In genomic region chr8:11009431-11010071, GRCm38 (mm10) we compare ENCODE assay signal across 8 mouse cellular contexts. TPM values are rescaled to one million over a fixed set of nuclear protein-coding genes. Genes with fewer than 3 reads are reported as not detected.
DNase-seq lines count a peak whose midpoint lies in the region; ATAC-seq and TF ChIP-seq lines count a peak whose summit lies in the region.

No protein-coding gene starts in this region.

- H3K36me3 ChIP-seq in E14TG2a.4 (ENCODE audit: insufficient read depth, low read length), result peaks cover 12% of the 10 kb centered on the region; the same call in 1 of the 2 replicates
- H3K36me3 ChIP-seq in forebrain, embryonic 11.5 days (ENCODE audit: control insufficient read depth, insufficient read depth, low read length), result no peaks in the 10 kb centered on the region
- H3K36me3 ChIP-seq in lung, embryonic 16.5 days (ENCODE audit: control insufficient read depth, insufficient read depth, low read length), result no peaks in the 10 kb centered on the region

- peaks cover 33% of the 10 kb centered on the region for H3K27me3 ChIP-seq in E14TG2a.4 (ENCODE audit: insufficient read depth, low read length)
- no peaks in the 10 kb centered on the region; the same call in 1 of the 2 replicates for H3K27me3 ChIP-seq in forebrain, embryonic 11.5 days (ENCODE audit: control insufficient read depth, insufficient read depth, low read length)
- peaks cover 2% of the 10 kb centered on the region; the same call in 1 of the 2 replicates for H3K27me3 ChIP-seq in lung, embryonic 16.5 days (ENCODE audit: control insufficient read depth, insufficient read depth, low read depth, low read length)

- H3K4me1 ChIP-seq in E14TG2a.4 (replicated peaks; ENCODE audit: low read depth, low read length), result peaks cover 50% of the 10 kb centered on the region
- peaks cover 23% of the 10 kb centered on the region for H3K4me1 ChIP-seq in forebrain, embryonic 11.5 days (replicated peaks; ENCODE audit: control insufficient read depth, insufficient read depth, low read length)
- H3K4me1 ChIP-seq in lung, embryonic 16.5 days (replicated peaks; ENCODE audit: control insufficient read depth, insufficient read depth, low read length), result peaks cover 32% of the 10 kb centered on the region

- H3K4me3 ChIP-seq in E14TG2a.4 (replicated peaks; ENCODE audit: low read length), result peak overlapping the region; percentile 90
- peak overlapping the region; percentile 78 for H3K4me3 ChIP-seq in forebrain, embryonic 11.5 days (ENCODE audit: low read depth, low read length)
- peak overlapping the region; percentile 91 for H3K4me3 ChIP-seq in layer of hippocampus, adult 2 months
- peak overlapping the region; percentile 79 for H3K4me3 ChIP-seq in lung, embryonic 16.5 days (ENCODE audit: low read length)

- H3K9me3 ChIP-seq in E14TG2a.4 (ENCODE audit: low read length), result no peaks in the 10 kb centered on the region
- H3K9me3 ChIP-seq in forebrain, embryonic 11.5 days (ENCODE audit: control insufficient read depth, low read length), result no peaks in the 10 kb centered on the region
- no peaks in the 10 kb centered on the region for H3K9me3 ChIP-seq in lung, embryonic 16.5 days (ENCODE audit: control insufficient read depth, low read length)

- peak; percentile 55 for ATAC-seq in forebrain, embryonic 11.5 days (replicated peaks; ENCODE audit: low FRiP score)
- peak; percentile 74 for ATAC-seq in lung, embryonic 16.5 days (ENCODE audit: low read depth)

- intact Hi-C loops in heart, postnatal 14 days (cut with DNase I), result loop anchor here (5.0 kb wide), 6 partner anchors 62 to 572 kb away; no protein-coding TSS in a partner anchor

- H3K4me2 ChIP-seq in forebrain, embryonic 11.5 days (ENCODE audit: low read depth, low read length, severe bottlenecking), result peak overlapping the region; percentile 66
- peak overlapping the region; percentile 88 for H3K4me2 ChIP-seq in lung, embryonic 16.5 days (ENCODE audit: low read depth, low read length)

- peak; percentile 94 for DNase-seq in brain, embryonic 14.5 days (ENCODE audit: low read depth)
- DNase-seq in forebrain, embryonic 11.5 days (ENCODE audit: low spot score), result peak; percentile 89
- DNase-seq in heart, postnatal 14 days, result peak; percentile 70 to 77
- peak; percentile 73 to 88 for DNase-seq in layer of hippocampus, adult 2 months (ENCODE audit: low spot score in 2 of 2)
- DNase-seq in ovary, postnatal 10 days (ENCODE audit: low spot score), result peak; percentile 35
- DNase-seq in thymus, postnatal 0 days (ENCODE audit: low spot score), result peak; percentile 73

- under 1% methylated on average over 61 of the region's 62 CpGs for WGBS in forebrain, embryonic 11.5 days
- 1% methylated on average over 51 of the region's 62 CpGs for WGBS in lung, embryonic 16.5 days

- TF ChIP-seq CTCF in E14TG2a.4 (conservative IDR thresholded peaks at IDR 0.05; ENCODE audit: low read length), result no peak
- no peak for TF ChIP-seq CTCF in brain, embryonic 14.5 days (IDR thresholded peaks at IDR 0.05; ENCODE audit: borderline replicate concordance, extremely low read depth, insufficient read depth, insufficient read length)
- TF ChIP-seq CTCF in layer of hippocampus, adult 2 months (conservative IDR thresholded peaks at IDR 0.05), result no peak

- peak overlapping the region; percentile 95 for H3K27ac ChIP-seq in forebrain, embryonic 11.5 days (ENCODE audit: low read depth, low read length)
- H3K27ac ChIP-seq in layer of hippocampus, adult 2 months, result peak overlapping the region; percentile 98
- peak overlapping the region; percentile 98 for H3K27ac ChIP-seq in lung, embryonic 16.5 days (ENCODE audit: low read length)

- H3K9ac ChIP-seq in forebrain, embryonic 11.5 days (ENCODE audit: low read length), result peak overlapping the region; percentile 86
- H3K9ac ChIP-seq in lung, embryonic 16.5 days (ENCODE audit: low read length), result peak overlapping the region; percentile 92

- no peak for TF ChIP-seq POLR2A in brain, embryonic 14.5 days (IDR thresholded peaks at IDR 0.05; ENCODE audit: borderline replicate concordance, extremely low read depth, insufficient read depth, insufficient read length, poor library complexity, severe bottlenecking)

RNA-seq across cellular contexts. Expression of gene Irs2, which starts 1.3 kb away (rescaled TPM):
- polyA plus RNA-seq in brain, embryonic 14.5 days (2012; rRNA removed), result 9.7 and 17.6 TPM in 2 replicates
- 6.6 and 7.7 TPM in 2 replicates for polyA plus RNA-seq in forebrain, embryonic 11.5 days (2014; fragmentation: Nextera tagmentation; extraction: Ambion mirVana)
- total RNA-seq in heart, postnatal 14 days (2021), result 10 to 100 TPM; 14.6 to 31.6 TPM
- 10 to 100 TPM; 74.3 to 74.9 TPM for total RNA-seq in layer of hippocampus, adult 2 months (2021)
- 2.8 and 2.9 TPM in 2 replicates for polyA plus RNA-seq in lung, embryonic 16.5 days (2015; fragmentation: Nextera tagmentation; extraction: Ambion mirVana)
- polyA plus RNA-seq in thymus, postnatal 0 days (2015; fragmentation: Nextera tagmentation; extraction: Ambion mirVana), result 4.5 TPM in 2 replicates

Comparison
In these comparisons a context has a peak if more than half of its experiments do, and no peak if none do; other contexts are left out.
1. Peak in every context shown above with its lines: DNase-seq, ATAC-seq, H3K4me3 ChIP-seq and H3K27ac ChIP-seq.
2. DNase-seq: peak in every context shown above with its lines; median percentile 94 in brain, embryonic 14.5 days; 89 in forebrain, embryonic 11.5 days; 80 in layer of hippocampus, adult 2 months; 74 in heart, postnatal 14 days; 73 in thymus, postnatal 0 days; 35 in ovary, postnatal 10 days.